Mouse (Mus musculus) spleen, adult 2 months (tissue): ENCODE data around the gene Snph. TPM values are rescaled to one million over a fixed set of nuclear protein-coding genes. Genes with fewer than 3 reads are reported as not detected.
A peak's percentile ranks its signal among the peaks of the same experiment; 100 is the strongest.

Source experiments
- DNase-seq, 2 experiments: peaks; one replicate each; pipeline versions ENCODE4 v3.0.0 to v3.0.0-alpha.2; 2012 to 2021; ENCODE audit warnings: low spot score in 2 of 2, low read depth in 1 of 2
- H3K27ac ChIP-seq: fragments of 200-500 bp; 2 replicates; pipeline ENCODE4 v1.5.1; 2012; ENCODE audit warnings: low read length, inconsistent platforms; ENCODE audit not compliant: insufficient read depth
- H3K27me3 ChIP-seq: fragments of 200-500 bp; 2 replicates; pipeline ENCODE4 v1.6.1; 2012; ENCODE audit warnings: mild to moderate bottlenecking, moderate library complexity, low read length, inconsistent platforms; ENCODE audit not compliant: control insufficient read depth, insufficient read depth
- H3K36me3 ChIP-seq: fragments of 200-500 bp; 2 replicates; pipeline ENCODE4 v1.6.1; 2012; ENCODE audit warnings: mild to moderate bottlenecking, low read length, inconsistent platforms; ENCODE audit not compliant: control insufficient read depth, insufficient read depth
- H3K4me1 ChIP-seq: fragments of 200-500 bp; 2 replicates; pipeline ENCODE4 v1.6.1; 2011; ENCODE audit warnings: inconsistent platforms; ENCODE audit not compliant: control insufficient read depth, insufficient read depth, insufficient read length
- H3K4me3 ChIP-seq: fragments of 200-500 bp; 2 replicates; pipeline ENCODE4 v1.5.1; 2011; ENCODE audit warnings: mild to moderate bottlenecking, inconsistent platforms; ENCODE audit not compliant: insufficient read depth, insufficient read length; ENCODE audit errors: extremely low read depth
- CTCF ChIP-seq: fragments of 200-500 bp; IDR thresholded peaks from 2 replicates; pipeline ENCODE4 v1.5.1; 2011; ENCODE audit warnings: mild to moderate bottlenecking, inconsistent platforms; ENCODE audit not compliant: insufficient read depth, insufficient read length, insufficient replicate concordance; ENCODE audit errors: extremely low read depth
- POLR2A ChIP-seq: fragments of 200-500 bp; IDR thresholded peaks from 2 replicates; pipeline ENCODE4 v1.6.1; 2011; ENCODE audit warnings: low read depth, low read length, inconsistent platforms
- WGBS: fragments of 180-500 bp; shearing (Covaris S2); methylation state at CpG from one replicate; pipeline ENCODE4 v1.1.7; 2018; 5-methylcytosine and 5-hydroxymethylcytosine counted together
- polyA plus RNA-seq: library from polyadenylated mRNA; depleted of rRNA; stranded (reverse); fragments of >200 nt; gene quantifications from 2 replicates; pipeline ENCODE4 v1.2.3, GENCODE M21; 2012

Gene Snph
- polyA plus RNA-seq, 1 experiment, result 0.20 TPM

DNA sequence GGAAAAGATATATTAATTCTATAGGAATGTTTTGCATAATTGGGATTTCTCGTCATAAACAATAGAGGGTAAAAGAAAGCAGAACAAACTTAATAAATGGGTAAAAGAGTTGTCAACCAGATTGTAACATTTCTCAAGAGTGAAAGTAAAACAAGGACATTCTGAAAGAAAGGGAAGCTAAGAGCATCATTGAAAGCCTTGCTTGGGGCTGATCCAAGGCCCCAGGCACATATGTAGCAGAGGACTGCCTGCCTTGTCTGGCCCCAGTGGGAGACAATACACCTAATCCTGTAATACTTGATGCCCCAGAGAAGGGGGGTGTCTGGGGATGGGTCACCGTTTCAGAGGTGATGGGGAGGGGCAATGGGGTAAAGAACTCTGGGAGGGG, 3.6 kb upstream of the Snph start:
- Histone ChIP-seq H3K27ac (no peak overlapping the region), H3K4me3 (no peak overlapping the region), H3K36me3 (no peaks in the 10 kb centered on the region), H3K4me1 (no peaks in the 10 kb centered on the region), H3K27me3 (peaks cover 13% of the 10 kb centered on the region)
- 66% methylated on average over 2 of the region's 2 CpGs for WGBS
- TF ChIP-seq CTCF (no peak), POLR2A (no peak)
- no peak for DNase-seq

DNA sequence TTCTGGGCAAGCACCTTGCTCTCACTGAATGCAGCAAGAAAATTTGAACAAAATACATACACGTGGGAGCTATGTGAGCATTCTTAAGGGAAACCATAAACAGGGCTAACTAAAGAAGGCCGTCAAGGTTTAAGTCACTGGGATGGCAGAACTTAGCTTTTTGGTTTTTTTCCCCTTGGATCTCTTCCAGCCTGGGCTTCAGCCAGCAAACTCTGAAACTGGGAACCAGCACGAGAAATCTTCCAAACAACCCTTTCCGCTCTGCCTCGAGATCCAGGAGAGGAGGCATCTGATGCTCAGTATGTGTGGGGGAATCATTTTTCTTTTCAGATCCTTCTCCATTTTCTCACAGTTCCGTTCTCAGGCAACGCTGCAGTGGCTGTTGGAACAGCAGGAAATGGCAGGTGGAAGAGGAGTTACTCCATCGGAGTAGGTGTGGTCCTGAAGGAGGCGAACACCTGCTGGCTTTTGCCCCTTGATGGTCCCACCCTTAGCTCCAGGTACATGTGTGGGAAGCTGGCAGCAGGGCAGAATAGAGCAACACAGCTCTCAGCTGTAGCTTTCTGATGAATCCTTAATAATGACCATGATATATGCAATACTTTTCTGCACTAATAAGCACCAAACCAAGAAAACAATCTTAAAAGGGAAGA, 3.1 kb upstream of the Snph start:
- H3K4me3 ChIP-seq, result no peak overlapping the region
- TF ChIP-seq POLR2A (no peak), CTCF (no peak)
- H3K27me3 ChIP-seq, result peaks cover 13% of the 10 kb centered on the region
- WGBS, result 61% methylated on average over 9 of the region's 9 CpGs
- H3K36me3 ChIP-seq, result no peaks in the 10 kb centered on the region
- no peak for DNase-seq
- no peaks in the 10 kb centered on the region for H3K4me1 ChIP-seq
- H3K27ac ChIP-seq, result no peak overlapping the region

DNA sequence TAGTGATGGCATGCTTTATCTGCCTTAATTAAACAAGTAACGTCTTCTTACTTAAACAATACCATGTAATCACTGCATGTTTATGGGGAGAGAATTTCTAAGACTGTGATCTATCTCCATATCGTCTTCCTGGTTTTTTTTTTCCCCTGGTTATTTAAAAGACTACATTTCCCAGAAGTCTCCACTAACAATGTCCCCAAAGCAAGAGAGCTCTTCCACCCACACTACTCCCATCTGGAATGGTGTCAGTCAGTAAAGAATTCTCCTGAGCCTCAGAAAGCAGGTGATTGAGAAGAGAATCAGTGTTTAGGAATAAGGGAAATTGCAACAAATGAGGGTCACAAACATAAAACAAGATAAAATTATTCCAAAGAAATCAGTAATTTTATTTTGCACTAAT, 2.5 kb upstream of the Snph start:
- WGBS, result 73% methylated on average over 2 of the region's 2 CpGs
- H3K4me1 ChIP-seq, result no peaks in the 10 kb centered on the region
- peaks cover 13% of the 10 kb centered on the region for H3K27me3 ChIP-seq
- no peak overlapping the region for H3K4me3 ChIP-seq
- H3K36me3 ChIP-seq, result no peaks in the 10 kb centered on the region
- no peak for DNase-seq
- no peak for TF ChIP-seq CTCF
- no peak for TF ChIP-seq POLR2A
- H3K27ac ChIP-seq, result no peak overlapping the region

DNA sequence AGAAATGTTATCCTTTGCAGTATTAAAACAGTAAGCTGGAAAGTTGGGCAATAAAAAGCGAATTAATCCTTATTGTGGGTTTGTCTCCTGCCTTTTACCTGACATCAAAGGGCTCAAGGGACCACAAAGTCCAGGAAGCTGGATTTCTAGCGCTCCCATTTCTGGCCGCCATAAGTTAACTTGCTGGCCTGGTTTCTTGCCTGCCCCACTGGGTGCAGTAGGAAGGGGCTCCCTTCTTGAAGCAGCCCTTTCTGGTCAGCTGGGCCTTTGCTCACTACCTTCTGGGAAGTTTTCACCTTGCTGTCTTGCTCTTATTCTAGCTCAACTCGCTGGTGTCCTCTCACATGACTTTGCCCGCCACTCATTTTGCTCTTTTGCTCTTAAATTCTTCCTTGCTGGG, 589 bp upstream of the Snph start:
- no peak overlapping the region for H3K27ac ChIP-seq
- H3K36me3 ChIP-seq, result no peaks in the 10 kb centered on the region
- H3K4me1 ChIP-seq, result no peaks in the 10 kb centered on the region
- 90% methylated on average over 5 of the region's 5 CpGs for WGBS
- no peak overlapping the region for H3K4me3 ChIP-seq
- peaks cover 13% of the 10 kb centered on the region for H3K27me3 ChIP-seq
- TF ChIP-seq POLR2A (no peak), CTCF (no peak)
- DNase-seq, result no peak

DNA sequence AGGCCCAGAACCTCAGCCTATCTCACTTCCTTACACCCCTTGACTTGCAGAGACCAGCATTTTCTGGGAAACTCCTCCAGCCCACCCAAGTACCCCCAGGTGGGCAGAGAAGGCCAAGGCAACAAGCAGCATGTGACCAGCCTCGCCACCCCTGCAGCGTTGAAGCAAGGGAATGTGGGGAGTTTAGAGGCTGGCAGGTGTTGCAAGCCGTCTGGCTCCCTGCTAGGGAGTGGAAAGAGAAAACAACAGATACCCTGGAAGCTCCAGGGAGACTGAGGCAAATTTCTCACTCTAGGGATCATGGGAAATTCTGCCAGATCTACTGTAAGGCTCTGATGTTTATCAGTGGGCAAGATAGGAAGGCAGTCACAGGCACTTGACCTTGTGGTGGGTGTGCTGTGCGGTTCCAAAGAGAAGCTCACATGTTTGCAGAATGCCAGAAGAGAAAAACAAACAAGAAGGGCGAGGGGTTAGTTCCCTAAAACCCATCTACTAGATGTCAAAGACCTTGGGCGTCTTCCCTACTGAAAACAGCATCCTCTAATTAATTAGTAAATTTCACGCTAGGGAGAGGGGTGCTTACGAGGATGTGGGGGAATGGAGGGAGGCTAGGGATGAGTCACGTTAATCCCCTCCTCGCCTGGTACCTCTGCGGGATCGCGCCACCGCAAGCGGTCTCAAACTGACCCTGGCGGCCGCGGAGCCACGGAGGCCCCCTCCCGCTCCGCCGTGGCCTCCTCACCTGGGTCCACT, 811 bp downstream of the Snph start:
- Histone ChIP-seq H3K27ac (no peak overlapping the region), H3K36me3 (no peaks in the 10 kb centered on the region), H3K27me3 (peaks cover 13% of the 10 kb centered on the region), H3K4me1 (no peaks in the 10 kb centered on the region), H3K4me3 (peak overlapping the region; percentile 30; the same call in 1 of the 2 replicates)
- WGBS, result 10% methylated on average over 22 of the region's 22 CpGs
- no peak for DNase-seq
- TF ChIP-seq POLR2A (no peak), CTCF (no peak)

DNA sequence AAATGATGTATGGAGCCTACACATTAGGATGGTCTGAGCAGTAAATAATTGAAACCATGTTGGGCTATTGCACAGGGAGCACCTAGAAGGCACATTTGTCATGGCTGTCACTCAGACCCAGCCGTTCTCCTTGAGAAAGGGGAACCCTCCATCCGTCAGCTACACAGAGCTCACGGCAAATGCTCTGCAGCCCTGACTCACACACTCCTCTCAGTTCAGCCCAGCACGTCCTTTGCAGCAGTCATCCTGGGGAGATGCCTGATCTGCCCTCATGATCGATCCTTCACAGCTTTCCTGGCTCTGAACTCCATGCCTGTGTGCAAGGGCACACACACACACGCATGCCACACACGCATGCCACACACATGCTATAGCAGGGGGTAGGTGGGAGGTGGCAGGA, 3.1 kb downstream of the Snph start:
- WGBS, result 45% methylated on average over 7 of the region's 7 CpGs
- H3K27me3 ChIP-seq, result peaks cover 13% of the 10 kb centered on the region
- no peaks in the 10 kb centered on the region for H3K36me3 ChIP-seq
- no peaks in the 10 kb centered on the region for H3K4me1 ChIP-seq
- no peak overlapping the region for H3K27ac ChIP-seq
- no peak for TF ChIP-seq POLR2A
- no peak for TF ChIP-seq CTCF
- no peak for DNase-seq
- no peak overlapping the region for H3K4me3 ChIP-seq

DNA sequence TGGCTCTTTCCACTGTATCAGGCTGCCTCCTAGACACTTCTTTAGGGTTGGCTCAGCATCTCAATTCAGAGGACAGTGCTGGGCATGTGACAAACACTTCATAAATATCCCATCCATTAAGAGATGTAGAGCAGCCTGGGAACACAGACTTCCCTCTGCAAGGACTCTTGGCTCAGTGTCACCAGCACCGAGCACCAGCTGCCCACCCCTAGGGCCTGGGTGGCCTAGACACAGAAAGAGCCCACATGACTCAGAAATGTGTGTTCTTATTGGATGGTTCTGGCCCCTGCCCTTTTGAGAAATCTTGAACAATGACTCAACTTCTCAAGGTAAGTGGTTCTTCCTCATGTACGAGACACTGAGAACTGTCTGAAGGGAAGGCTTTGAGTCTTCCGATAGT, 4.4 kb downstream of the Snph start:
- WGBS, result 91% methylated on average over 3 of the region's 3 CpGs
- Histone ChIP-seq H3K4me3 (no peak overlapping the region), H3K27me3 (peaks cover 13% of the 10 kb centered on the region), H3K4me1 (no peaks in the 10 kb centered on the region), H3K36me3 (no peaks in the 10 kb centered on the region), H3K27ac (no peak overlapping the region)
- TF ChIP-seq CTCF (no peak), POLR2A (no peak)
- no peak for DNase-seq
